Mouse (Mus musculus): ENCODE measurements around the gene Eefsec.

Eefsec gene

GRCm38 (mm10) chr6:88311593-88311992, 134.7 kb downstream of the Eefsec start:
- POLR2A ChIA-PET = interaction anchor here in 1 of 4 experiments (1.0 kb wide), 1 partner anchor 70 kb away, joined by 3 read pairs; no protein-coding TSS in a partner anchor
- CTCF ChIA-PET = interaction anchor here in 1 of 4 experiments (1.0 kb wide), 1 partner anchor 188 kb away, joined by 3 read pairs; no protein-coding TSS in a partner anchor

- ChIA-PET CTCF (interaction anchor here in 1 of 4 experiments (0.6 kb wide), 1 partner anchor 42 kb away, joined by 3 read pairs; no protein-coding TSS in a partner anchor), POLR2A (interaction anchor here in 1 of 4 experiments (0.9 to 1.1 kb wide), 2 partner anchors 9 to 64 kb away, joined by 3 read pairs; no protein-coding TSS in a partner anchor)
Measured at GRCm38 (mm10) chr6:88306100-88306746, 140.1 kb downstream of the Eefsec start.

- ChIA-PET CTCF (no interaction called here), POLR2A (interaction anchor here in 1 of 4 experiments (0.7 to 1.0 kb wide), 2 partner anchors 12 to 59 kb away, joined by 3 to 7 read pairs; no protein-coding TSS in a partner anchor)
Measured at GRCm38 (mm10) chr6:88301234-88301633, 145.1 kb downstream of the Eefsec start.

- POLR2A ChIA-PET = no interaction called here
- CTCF ChIA-PET = interaction anchor here in 1 of 4 experiments (0.6 kb wide), 1 partner anchor 161 kb away, joined by 3 read pairs; no protein-coding TSS in a partner anchor
Measured at GRCm38 (mm10) chr6:88299491-88299890, 146.8 kb downstream of the Eefsec start.

GRCm38 (mm10) chr6:88292274-88292909, 153.9 kb downstream of the Eefsec start:
- ChIA-PET CTCF (no interaction called here), POLR2A (interaction anchor here in 1 of 4 experiments (1.1 kb wide), 1 partner anchor 18 kb away, joined by 3 read pairs; no protein-coding TSS in a partner anchor)

GRCm38 (mm10) chr6:88290129-88290766, 156.1 kb downstream of the Eefsec start:
- CTCF ChIA-PET = no interaction called here
- POLR2A ChIA-PET = interaction anchor here in 1 of 4 experiments (2.4 kb wide), 1 partner anchor 12 kb away, joined by 9 read pairs; no protein-coding TSS in a partner anchor

- POLR2A ChIA-PET = interaction anchor here in 1 of 4 experiments (2.8 kb wide), 1 partner anchor 11 kb away, joined by 9 read pairs; no protein-coding TSS in a partner anchor
Measured at GRCm38 (mm10) chr6:88278141-88278540, 168.2 kb downstream of the Eefsec start.

GRCm38 (mm10) chr6:88277242-88277641, 169.1 kb downstream of the Eefsec start:
- ChIA-PET POLR2A (interaction anchor here in 1 of 4 experiments (2.8 kb wide), 1 partner anchor 12 kb away, joined by 9 read pairs; no protein-coding TSS in a partner anchor), CTCF (no interaction called here)

More at GRCm38 (mm10) chr6:88278141-88278540, 168.2 kb downstream of the Eefsec start:
- CTCF ChIA-PET = interaction anchor here in 1 of 4 experiments (0.5 kb wide), 1 partner anchor 31 kb away, joined by 4 read pairs; no protein-coding TSS in a partner anchor

GRCm38 (mm10) chr6:88276221-88276620, 170.1 kb downstream of the Eefsec start:
- POLR2A ChIA-PET = interaction anchor here in 2 of 4 experiments (0.6 to 1.4 kb wide), 2 partner anchors 10 to 378 kb away, joined by 4 read pairs; no protein-coding TSS in a partner anchor
- CTCF ChIA-PET = interaction anchor here in 1 of 4 experiments (1.4 kb wide), 1 partner anchor 34 kb away, joined by 3 read pairs; no protein-coding TSS in a partner anchor

GRCm38 (mm10) chr6:88274623-88275022, 171.7 kb downstream of the Eefsec start:
- ChIA-PET POLR2A (interaction anchor here in 1 of 4 experiments (0.7 kb wide), 1 partner anchor 18 kb away, joined by 3 read pairs; no protein-coding TSS in a partner anchor), CTCF (no interaction called here)

- CTCF ChIA-PET = no interaction called here
Measured at GRCm38 (mm10) chr6:88267970-88268369, 178.4 kb downstream of the Eefsec start.

GRCm38 (mm10) chr6:88267068-88267467, 179.3 kb downstream of the Eefsec start:
- ChIA-PET CTCF (no interaction called here), POLR2A (no interaction called here)

More at GRCm38 (mm10) chr6:88267970-88268369, 178.4 kb downstream of the Eefsec start:
- POLR2A ChIA-PET = no interaction called here

GRCm38 (mm10) chr6:88266055-88266454, 180.3 kb downstream of the Eefsec start:
- ChIA-PET CTCF (interaction anchor here in 1 of 4 experiments (0.6 kb wide), 1 partner anchor 882 kb away, joined by 3 read pairs; no protein-coding TSS in a partner anchor), POLR2A (interaction anchor here in 1 of 4 experiments (0.6 to 1.3 kb wide), 2 partner anchors 10 to 78 kb away, joined by 3 to 4 read pairs; no protein-coding TSS in a partner anchor)

GRCm38 (mm10) chr6:88265355-88265754, 181.0 kb downstream of the Eefsec start:
- ChIA-PET CTCF (no interaction called here), POLR2A (interaction anchor here in 1 of 4 experiments (0.6 to 1.3 kb wide), 2 partner anchors 11 to 78 kb away, joined by 3 to 4 read pairs; no protein-coding TSS in a partner anchor)

- ChIA-PET POLR2A (no interaction called here), CTCF (interaction anchor here in 1 of 4 experiments (1.2 kb wide), 1 partner anchor 20 kb away, joined by 3 read pairs; no protein-coding TSS in a partner anchor)
Measured at GRCm38 (mm10) chr6:88262160-88262559, 184.2 kb downstream of the Eefsec start.

- ChIA-PET POLR2A (interaction anchor here in 3 of 4 experiments (0.5 to 1.1 kb wide), 3 partner anchors 20 to 28 kb away, joined by 3 to 4 read pairs (median 3); no protein-coding TSS in a partner anchor), CTCF (interaction anchor here in 2 of 4 experiments (0.6 to 1.0 kb wide), 2 partner anchors 19 to 137 kb away, joined by 3 read pairs; no protein-coding TSS in a partner anchor)
Measured at GRCm38 (mm10) chr6:88260645-88261044, 185.7 kb downstream of the Eefsec start.

- CTCF ChIA-PET = no interaction called here
- POLR2A ChIA-PET = interaction anchor here in 1 of 4 experiments (0.7 kb wide), 1 partner anchor 85 kb away, joined by 3 read pairs; no protein-coding TSS in a partner anchor
Measured at GRCm38 (mm10) chr6:88259621-88260020, 186.7 kb downstream of the Eefsec start.

GRCm38 (mm10) chr6:88255435-88255834, 190.9 kb downstream of the Eefsec start:
- ChIA-PET POLR2A (interaction anchor here in 2 of 4 experiments (1.2 to 1.9 kb wide), 2 partner anchors 20 to 161 kb away, joined by 5 to 6 read pairs; no protein-coding TSS in a partner anchor), CTCF (interaction anchor here in 1 of 4 experiments (3.1 kb wide), 1 partner anchor 13 kb away, joined by 9 read pairs; no protein-coding TSS in a partner anchor)

Data from embryonic stem cell, embryonic (primary cell).